Mouse (Mus musculus): ENCODE data around the gene Pdgfa. TPM values are rescaled to one million over a fixed set of nuclear protein-coding genes. Genes with fewer than 3 reads are reported as not detected.

Gene Pdgfa
- total RNA-seq (2014; fragmentation: Nextera tagmentation) (not detected in 2 replicates), total RNA-seq (2017) (0.06 TPM in 1 of 2 replicates, not detected in the other), polyA plus RNA-seq (2012) (not detected in 2 replicates)

GRCm38 (mm10) chr5:138997171-138997788 is at the start of gene Pdgfa:
Gene Pdgfa, minus strand, starts transcription at chr5:138997370.
- ATAC-seq (ENCODE audit: extremely low read depth, insufficient number of reproducible peaks, low FRiP score, poor library complexity, severe bottlenecking) (no peak), DNase-seq (ENCODE audit: low spot score) (no peak)
- peaks cover 2% of the 10 kb centered on the region; the same call in 1 of the 2 replicates for H3K27me3 ChIP-seq (ENCODE audit: insufficient read depth, low read length)
- H3K4me3 ChIP-seq (ENCODE audit: low read depth, low read length), result no peak within 1 kb of the TSS
- H3K36me3 ChIP-seq (replicated peaks), result no peaks in the 10 kb centered on the region
- H3K9me3 ChIP-seq (replicated peaks), result peaks cover 55% of the 10 kb centered on the region
- no peaks in the 10 kb centered on the region for H3K4me1 ChIP-seq (ENCODE audit: insufficient read depth, low read depth, low read length)
- no peak for TF ChIP-seq GATA2 (IDR thresholded peaks at IDR 0.05; ENCODE audit: borderline replicate concordance, low read depth, low read length)
- no peak for TF ChIP-seq TAL1 (conservative IDR thresholded peaks at IDR 0.05; ENCODE audit: low read depth, low read length)
- TF ChIP-seq CTCF (IDR thresholded peaks at IDR 0.05; ENCODE audit: low read depth, low read length), result no peak
- TF ChIP-seq POLR2AphosphoS5 (IDR thresholded peaks at IDR 0.05; ENCODE audit: insufficient replicate concordance, low read depth, low read length), result no peak
- TF ChIP-seq GATA1 (IDR thresholded peaks at IDR 0.05; ENCODE audit: borderline replicate concordance, low read length), result no peak

GRCm38 (mm10) chr5:139046636-139047035 is 49.5 kb upstream of the Pdgfa start:
- H3K36me3 ChIP-seq (replicated peaks), result no peaks in the 10 kb centered on the region
- ATAC-seq (ENCODE audit: extremely low read depth, insufficient number of reproducible peaks, low FRiP score, poor library complexity, severe bottlenecking), result no peak
- no peak overlapping the region for H3K4me3 ChIP-seq (ENCODE audit: low read depth, low read length)
- H3K9me3 ChIP-seq (replicated peaks), result no peaks in the 10 kb centered on the region
- peaks cover 5% of the 10 kb centered on the region; the same call in 1 of the 2 replicates for H3K27me3 ChIP-seq (ENCODE audit: insufficient read depth, low read length)
- TF ChIP-seq POLR2AphosphoS5 (IDR thresholded peaks at IDR 0.05; ENCODE audit: insufficient replicate concordance, low read depth, low read length) (no peak), GATA1 (IDR thresholded peaks at IDR 0.05; ENCODE audit: borderline replicate concordance, low read length) (no peak), CTCF (IDR thresholded peaks at IDR 0.05; ENCODE audit: low read depth, low read length) (no peak), TAL1 (conservative IDR thresholded peaks at IDR 0.05; ENCODE audit: low read depth, low read length) (no peak), GATA2 (IDR thresholded peaks at IDR 0.05; ENCODE audit: borderline replicate concordance, low read depth, low read length) (no peak)
- DNase-seq (ENCODE audit: low spot score), result no peak
- no peaks in the 10 kb centered on the region for H3K4me1 ChIP-seq (ENCODE audit: insufficient read depth, low read depth, low read length)

- TF ChIP-seq GATA1 (IDR thresholded peaks at IDR 0.05; ENCODE audit: borderline replicate concordance, low read length) (no peak), TAL1 (conservative IDR thresholded peaks at IDR 0.05; ENCODE audit: low read depth, low read length) (no peak), GATA2 (IDR thresholded peaks at IDR 0.05; ENCODE audit: borderline replicate concordance, low read depth, low read length) (no peak), CTCF (IDR thresholded peaks at IDR 0.05; ENCODE audit: low read depth, low read length) (no peak), POLR2AphosphoS5 (IDR thresholded peaks at IDR 0.05; ENCODE audit: insufficient replicate concordance, low read depth, low read length) (no peak)
- H3K27me3 ChIP-seq (ENCODE audit: insufficient read depth, low read length), result peaks cover 2% of the 10 kb centered on the region; the same call in 1 of the 2 replicates
These were observed 46.4 kb upstream of the Pdgfa start for GRCm38 (mm10) chr5:139043546-139043945.

GRCm38 (mm10) chr5:139042299-139042698 is 45.1 kb upstream of the Pdgfa start:
- no peak for ATAC-seq (ENCODE audit: extremely low read depth, insufficient number of reproducible peaks, low FRiP score, poor library complexity, severe bottlenecking)
- no peak overlapping the region for H3K4me3 ChIP-seq (ENCODE audit: low read depth, low read length)
- H3K9me3 ChIP-seq (replicated peaks), result no peaks in the 10 kb centered on the region
- peaks cover 2% of the 10 kb centered on the region; the same call in 1 of the 2 replicates for H3K27me3 ChIP-seq (ENCODE audit: insufficient read depth, low read length)
- H3K4me1 ChIP-seq (ENCODE audit: insufficient read depth, low read depth, low read length), result no peaks in the 10 kb centered on the region
- H3K36me3 ChIP-seq (replicated peaks), result no peaks in the 10 kb centered on the region
- TF ChIP-seq GATA1 (IDR thresholded peaks at IDR 0.05; ENCODE audit: borderline replicate concordance, low read length), result no peak
- no peak for TF ChIP-seq TAL1 (conservative IDR thresholded peaks at IDR 0.05; ENCODE audit: low read depth, low read length)
- TF ChIP-seq POLR2AphosphoS5 (IDR thresholded peaks at IDR 0.05; ENCODE audit: insufficient replicate concordance, low read depth, low read length), result no peak
- no peak for TF ChIP-seq GATA2 (IDR thresholded peaks at IDR 0.05; ENCODE audit: borderline replicate concordance, low read depth, low read length)
- TF ChIP-seq CTCF (IDR thresholded peaks at IDR 0.05; ENCODE audit: low read depth, low read length), result no peak
- DNase-seq (ENCODE audit: low spot score), result no peak

More at GRCm38 (mm10) chr5:139043546-139043945, 46.4 kb upstream of the Pdgfa start:
- Histone ChIP-seq H3K36me3 (replicated peaks) (no peaks in the 10 kb centered on the region), H3K9me3 (replicated peaks) (no peaks in the 10 kb centered on the region), H3K4me1 (ENCODE audit: insufficient read depth, low read depth, low read length) (no peaks in the 10 kb centered on the region), H3K4me3 (ENCODE audit: low read depth, low read length) (no peak overlapping the region)
- ATAC-seq (ENCODE audit: extremely low read depth, insufficient number of reproducible peaks, low FRiP score, poor library complexity, severe bottlenecking), result no peak
- no peak for DNase-seq (ENCODE audit: low spot score)

GRCm38 (mm10) chr5:139035171-139035570 is 38.0 kb upstream of the Pdgfa start:
- Histone ChIP-seq H3K4me3 (ENCODE audit: low read depth, low read length) (no peak overlapping the region), H3K9me3 (replicated peaks) (no peaks in the 10 kb centered on the region), H3K4me1 (ENCODE audit: insufficient read depth, low read depth, low read length) (no peaks in the 10 kb centered on the region), H3K27me3 (ENCODE audit: insufficient read depth, low read length) (no peaks in the 10 kb centered on the region), H3K36me3 (replicated peaks) (no peaks in the 10 kb centered on the region)
- DNase-seq (ENCODE audit: low spot score) (no peak), ATAC-seq (ENCODE audit: extremely low read depth, insufficient number of reproducible peaks, low FRiP score, poor library complexity, severe bottlenecking) (no peak)
- TF ChIP-seq CTCF (IDR thresholded peaks at IDR 0.05; ENCODE audit: low read depth, low read length) (no peak), GATA1 (IDR thresholded peaks at IDR 0.05; ENCODE audit: borderline replicate concordance, low read length) (no peak), GATA2 (IDR thresholded peaks at IDR 0.05; ENCODE audit: borderline replicate concordance, low read depth, low read length) (no peak)

- no peak for DNase-seq (ENCODE audit: low spot score)
- TF ChIP-seq TAL1 (conservative IDR thresholded peaks at IDR 0.05; ENCODE audit: low read depth, low read length) (no peak), POLR2AphosphoS5 (IDR thresholded peaks at IDR 0.05; ENCODE audit: insufficient replicate concordance, low read depth, low read length) (no peak), CTCF (IDR thresholded peaks at IDR 0.05; ENCODE audit: low read depth, low read length) (no peak), GATA2 (IDR thresholded peaks at IDR 0.05; ENCODE audit: borderline replicate concordance, low read depth, low read length) (no peak), GATA1 (IDR thresholded peaks at IDR 0.05; ENCODE audit: borderline replicate concordance, low read length) (no peak)
- ATAC-seq (ENCODE audit: extremely low read depth, insufficient number of reproducible peaks, low FRiP score, poor library complexity, severe bottlenecking), result no peak
- Histone ChIP-seq H3K9me3 (replicated peaks) (no peaks in the 10 kb centered on the region), H3K27me3 (ENCODE audit: insufficient read depth, low read length) (no peaks in the 10 kb centered on the region), H3K4me3 (ENCODE audit: low read depth, low read length) (no peak overlapping the region), H3K4me1 (ENCODE audit: insufficient read depth, low read depth, low read length) (no peaks in the 10 kb centered on the region), H3K36me3 (replicated peaks) (no peaks in the 10 kb centered on the region)
These were observed 37.6 kb upstream of the Pdgfa start for GRCm38 (mm10) chr5:139034746-139035145.

All from G1E (cell line).